Mouse (Mus musculus): Measurements from ENCODE around the gene Aloxe3. TPM values are rescaled to one million over a fixed set of nuclear protein-coding genes. Genes with fewer than 3 reads are reported as not detected.
"Not testable (repeated sequence)": the region's sequence is repeated elsewhere in the genome, so short reads cannot be mapped to it uniquely, and the experiment has no call there.

Gene Aloxe3
- polyA plus RNA-seq, 1 experiment from 2014 or later, result 0.09 TPM

DNA sequence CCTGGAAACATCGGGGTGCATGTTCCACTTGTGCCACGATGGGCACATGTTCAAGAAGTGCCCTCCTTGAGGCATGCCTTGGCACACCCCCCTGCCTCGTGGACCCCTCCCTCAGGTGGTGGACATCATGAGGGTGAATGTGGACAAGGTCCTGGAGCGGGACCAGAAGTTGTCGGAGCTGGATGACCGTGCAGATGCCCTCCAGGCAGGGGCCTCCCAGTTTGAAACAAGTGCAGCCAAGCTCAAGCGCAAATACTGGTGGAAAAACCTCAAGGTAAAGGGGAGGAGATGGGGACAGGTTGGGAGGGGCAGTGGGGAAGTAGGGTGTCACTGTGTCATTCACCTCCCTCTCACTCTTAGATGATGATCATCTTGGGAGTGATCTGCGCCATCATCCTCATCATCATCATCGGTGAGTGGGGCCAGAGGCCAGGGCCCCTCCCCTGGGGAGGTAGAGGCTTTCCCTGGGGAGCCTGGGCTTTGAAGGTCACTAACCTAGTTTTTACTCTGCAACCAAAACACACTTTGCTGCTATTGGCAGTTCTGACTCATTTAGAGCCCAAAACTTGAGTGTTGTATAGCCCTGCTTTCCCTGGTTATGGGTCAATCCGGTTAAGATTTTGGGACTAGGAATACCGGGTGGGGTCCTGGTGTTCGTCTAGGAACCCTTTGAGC lies 35.9 kb upstream of the Aloxe3 start:
- no peaks in the 10 kb centered on the region for H3K27me3 ChIP-seq (ENCODE audit: control insufficient read depth, insufficient read depth, low read length)
- peak overlapping the region; percentile 100 for H3K9ac ChIP-seq (ENCODE audit: low read length)
- peak overlapping the region; percentile 91 for H3K4me2 ChIP-seq (ENCODE audit: low read length)
- H3K27ac ChIP-seq (replicated peaks in 1 of 2; ENCODE audit: control insufficient read depth in 1 of 2, insufficient read depth in 1 of 2, low read depth in 2 of 2, low read length in 2 of 2), result no peak overlapping the region
- ATAC-seq (ENCODE audit: insufficient number of reproducible peaks, insufficient read depth, low FRiP score, low read depth), result no peak
- H3K36me3 ChIP-seq (ENCODE audit: control insufficient read depth, insufficient read depth, low read length), result peaks cover 34% of the 10 kb centered on the region
- no peaks in the 10 kb centered on the region for H3K9me3 ChIP-seq (ENCODE audit: control insufficient read depth, low read length)
- H3K4me1 ChIP-seq (ENCODE audit: control insufficient read depth in 2 of 2, insufficient read depth in 2 of 2, low read length in 2 of 2), result peaks cover 19 to 44% of the 10 kb centered on the region in 2 experiments
- H3K4me3 ChIP-seq (ENCODE audit: control insufficient read depth in 1 of 2, insufficient read depth in 1 of 2, low read depth in 1 of 2, low read length in 2 of 2), result peak overlapping the region; percentile 90 to 100
- WGBS, result 78% methylated on average over 12 of the region's 12 CpGs

DNA sequence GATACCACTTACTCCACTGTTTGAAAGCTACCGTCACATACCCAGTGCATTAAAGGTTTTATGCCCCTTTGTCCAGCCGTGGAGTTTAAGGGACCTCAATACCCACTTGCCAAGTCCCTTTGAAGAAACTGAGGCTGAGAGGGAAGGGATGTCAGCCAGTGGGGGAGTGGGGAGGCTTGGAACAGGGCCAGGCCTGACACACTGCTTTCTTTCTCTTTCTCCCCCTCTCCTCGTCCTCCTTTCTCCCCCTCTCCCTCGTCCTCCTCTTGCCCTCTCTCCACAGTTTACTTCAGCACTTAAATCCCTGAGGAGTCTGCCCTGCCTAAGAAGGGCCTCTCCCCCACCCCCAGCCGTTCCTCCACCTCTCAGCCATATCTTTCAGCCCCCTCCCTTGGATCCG lies 35.3 kb upstream of the Aloxe3 start:
- WGBS, result 54% methylated on average over 6 of the region's 6 CpGs
- H3K9ac ChIP-seq (ENCODE audit: low read length), result no peak overlapping the region
- no peak for ATAC-seq (ENCODE audit: insufficient number of reproducible peaks, insufficient read depth, low FRiP score, low read depth)
- no peak overlapping the region for H3K4me3 ChIP-seq (ENCODE audit: control insufficient read depth in 1 of 2, insufficient read depth in 1 of 2, low read depth in 1 of 2, low read length in 2 of 2)
- peaks cover 19 to 44% of the 10 kb centered on the region in 2 experiments for H3K4me1 ChIP-seq (ENCODE audit: control insufficient read depth in 2 of 2, insufficient read depth in 2 of 2, low read length in 2 of 2)
- no peaks in the 10 kb centered on the region for H3K27me3 ChIP-seq (ENCODE audit: control insufficient read depth, insufficient read depth, low read length)
- no peaks in the 10 kb centered on the region for H3K9me3 ChIP-seq (ENCODE audit: control insufficient read depth, low read length)
- H3K27ac ChIP-seq (replicated peaks in 1 of 2; ENCODE audit: control insufficient read depth in 1 of 2, insufficient read depth in 1 of 2, low read depth in 2 of 2, low read length in 2 of 2), result no peak overlapping the region
- peaks cover 34% of the 10 kb centered on the region for H3K36me3 ChIP-seq (ENCODE audit: control insufficient read depth, insufficient read depth, low read length)
- H3K4me2 ChIP-seq (ENCODE audit: low read length), result peak overlapping the region; percentile 91; the same call in 1 of the 2 replicates

DNA sequence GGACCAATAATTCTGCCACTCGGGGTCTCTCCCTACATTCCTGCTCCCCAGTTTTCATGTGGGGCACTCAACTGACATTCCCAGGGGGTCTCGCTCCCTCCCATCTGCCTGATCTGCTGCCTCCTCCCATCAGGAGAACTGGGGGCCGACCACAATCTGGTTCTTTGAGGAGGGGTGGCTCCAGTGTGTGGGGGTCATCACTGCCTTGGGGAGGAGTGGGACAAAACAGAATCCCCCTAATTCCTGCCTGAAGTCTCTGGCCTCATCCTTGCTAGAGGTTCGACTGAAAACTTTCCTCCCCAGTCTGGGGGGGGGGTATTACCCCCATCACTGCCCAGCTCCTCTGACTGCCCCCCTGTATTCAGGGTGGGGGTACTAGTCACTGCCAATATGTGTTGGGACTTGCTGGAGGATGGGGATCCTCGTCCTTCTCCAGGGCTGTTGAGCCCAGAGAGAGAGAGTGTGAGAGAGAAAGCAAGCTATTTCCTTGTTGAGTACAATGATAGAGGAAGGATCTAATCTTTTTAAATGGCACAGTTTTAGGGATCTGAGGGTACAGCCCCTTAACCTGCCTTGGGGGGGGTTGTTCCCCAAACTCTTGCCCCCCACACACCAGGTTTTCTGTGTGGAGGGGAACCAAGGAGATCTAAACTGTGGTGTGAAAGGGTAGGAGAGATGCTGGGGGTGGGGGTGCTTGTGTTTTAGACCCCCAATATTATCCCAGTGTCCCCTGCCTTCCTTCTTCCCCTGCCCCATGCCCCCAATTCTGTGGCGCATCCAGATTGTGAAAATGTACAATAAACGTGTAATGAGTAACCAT lies 33.9 kb upstream of the Aloxe3 start:
- Histone ChIP-seq H3K27me3 (ENCODE audit: control insufficient read depth, insufficient read depth, low read length) (no peaks in the 10 kb centered on the region), H3K36me3 (ENCODE audit: control insufficient read depth, insufficient read depth, low read length) (peaks cover 34% of the 10 kb centered on the region), H3K4me2 (ENCODE audit: low read length) (no peak overlapping the region), H3K4me3 (ENCODE audit: control insufficient read depth in 1 of 2, insufficient read depth in 1 of 2, low read depth in 1 of 2, low read length in 2 of 2) (no peak overlapping the region), H3K9me3 (ENCODE audit: control insufficient read depth, low read length) (no peaks in the 10 kb centered on the region), H3K9ac (ENCODE audit: low read length) (no peak overlapping the region), H3K4me1 (ENCODE audit: control insufficient read depth in 2 of 2, insufficient read depth in 2 of 2, low read length in 2 of 2) (peaks cover 17 to 46% of the 10 kb centered on the region in 2 experiments), H3K27ac (replicated peaks in 1 of 2; ENCODE audit: control insufficient read depth in 1 of 2, insufficient read depth in 1 of 2, low read depth in 2 of 2, low read length in 2 of 2) (no peak overlapping the region; a peak in 1 of 4 replicates)
- 61% methylated on average over 7 of the region's 7 CpGs for WGBS
- no peak for ATAC-seq (ENCODE audit: insufficient number of reproducible peaks, insufficient read depth, low FRiP score, low read depth)

DNA sequence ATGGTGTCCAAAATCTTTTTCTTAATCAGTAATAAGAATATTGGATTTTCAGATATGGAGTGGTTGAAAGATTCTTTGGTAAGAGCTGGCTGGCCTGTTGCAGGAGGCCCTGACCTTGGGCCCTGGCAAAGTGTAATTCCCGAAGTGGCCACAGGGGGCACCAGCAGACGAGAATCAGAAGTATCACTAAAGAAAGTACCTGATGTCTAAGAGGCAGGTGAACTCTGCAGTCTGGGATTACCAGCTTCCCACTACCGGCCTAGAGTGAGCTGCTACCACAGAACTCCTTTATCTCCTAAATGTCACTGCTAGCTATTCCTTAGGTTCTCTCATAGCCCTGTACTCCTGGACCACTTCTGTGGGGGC lies 33.3 kb upstream of the Aloxe3 start:
- H3K27ac ChIP-seq (replicated peaks in 1 of 2; ENCODE audit: control insufficient read depth in 1 of 2, insufficient read depth in 1 of 2, low read depth in 2 of 2, low read length in 2 of 2), result peak overlapping the region in 1 of 2 experiments; percentile 39; a peak in 1 of 4 replicates
- no peaks in the 10 kb centered on the region for H3K9me3 ChIP-seq (ENCODE audit: control insufficient read depth, low read length)
- H3K27me3 ChIP-seq (ENCODE audit: control insufficient read depth, insufficient read depth, low read length), result no peaks in the 10 kb centered on the region
- H3K4me1 ChIP-seq (ENCODE audit: control insufficient read depth in 2 of 2, insufficient read depth in 2 of 2, low read length in 2 of 2), result peaks cover 16 to 42% of the 10 kb centered on the region in 2 experiments
- H3K36me3 ChIP-seq (ENCODE audit: control insufficient read depth, insufficient read depth, low read length), result peaks cover 34% of the 10 kb centered on the region
- ATAC-seq (ENCODE audit: insufficient number of reproducible peaks, insufficient read depth, low FRiP score, low read depth), result no peak
- no peak overlapping the region for H3K4me2 ChIP-seq (ENCODE audit: low read length)
- H3K9ac ChIP-seq (ENCODE audit: low read length), result no peak overlapping the region
- H3K4me3 ChIP-seq (ENCODE audit: control insufficient read depth in 1 of 2, insufficient read depth in 1 of 2, low read depth in 1 of 2, low read length in 2 of 2), result no peak overlapping the region
- 3% methylated on average over 3 of the region's 3 CpGs for WGBS

DNA sequence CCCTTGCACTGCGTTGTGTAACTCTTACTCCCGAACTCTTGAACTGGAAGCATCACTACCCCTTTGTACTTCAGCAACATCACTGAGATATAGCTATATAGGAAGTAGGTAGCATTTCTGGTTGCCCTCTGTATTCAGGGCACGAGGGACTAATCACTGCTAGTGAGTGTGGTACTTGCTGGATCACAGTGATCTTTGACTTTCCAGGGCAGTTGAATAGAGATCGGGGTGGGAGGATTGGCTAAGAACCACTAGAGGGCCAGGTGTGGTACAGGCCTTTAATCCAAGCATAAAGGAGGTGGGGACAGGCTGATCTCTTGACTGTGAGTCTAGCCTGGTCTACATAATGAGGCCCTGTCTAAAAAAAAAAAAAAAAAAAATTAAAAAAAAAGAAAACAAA lies 32.8 kb upstream of the Aloxe3 start:
- H3K9me3 ChIP-seq (ENCODE audit: control insufficient read depth, low read length), result no peaks in the 10 kb centered on the region
- H3K9ac ChIP-seq (ENCODE audit: low read length), result no peak overlapping the region
- peaks cover 34% of the 10 kb centered on the region for H3K36me3 ChIP-seq (ENCODE audit: control insufficient read depth, insufficient read depth, low read length)
- no peak for ATAC-seq (ENCODE audit: insufficient number of reproducible peaks, insufficient read depth, low FRiP score, low read depth)
- H3K4me2 ChIP-seq (ENCODE audit: low read length), result no peak overlapping the region
- peaks cover 17 to 43% of the 10 kb centered on the region in 2 experiments for H3K4me1 ChIP-seq (ENCODE audit: control insufficient read depth in 2 of 2, insufficient read depth in 2 of 2, low read length in 2 of 2)
- H3K27me3 ChIP-seq (ENCODE audit: control insufficient read depth, insufficient read depth, low read length), result no peaks in the 10 kb centered on the region
- H3K27ac ChIP-seq (replicated peaks in 1 of 2; ENCODE audit: control insufficient read depth in 1 of 2, insufficient read depth in 1 of 2, low read depth in 2 of 2, low read length in 2 of 2), result peak overlapping the region in 1 of 2 experiments; percentile 39; a peak in 1 of 4 replicates
- WGBS, result 86% methylated on average over 4 of the region's 4 CpGs
- no peak overlapping the region for H3K4me3 ChIP-seq (ENCODE audit: control insufficient read depth in 1 of 2, insufficient read depth in 1 of 2, low read depth in 1 of 2, low read length in 2 of 2)

DNA sequence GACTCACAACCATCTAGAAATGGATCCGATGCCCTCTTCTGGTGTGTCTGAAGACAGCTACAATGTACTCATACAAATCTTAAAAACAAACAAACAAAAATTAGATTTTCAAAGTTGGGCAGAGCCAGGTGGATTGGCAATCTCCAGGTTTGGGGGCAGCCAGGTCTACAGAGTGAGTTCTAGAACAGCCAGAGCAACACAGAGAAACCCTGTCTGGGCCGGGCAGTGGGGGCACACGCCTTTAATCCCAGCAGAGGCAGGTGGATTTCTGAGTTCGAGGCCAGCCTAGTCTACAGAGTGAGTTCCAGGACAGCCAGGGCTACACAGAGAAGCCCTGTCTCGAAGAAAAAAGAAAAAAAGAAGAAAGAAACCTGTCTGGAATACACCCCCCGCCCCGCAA lies 31.8 kb upstream of the Aloxe3 start:
- Histone ChIP-seq H3K4me1 (ENCODE audit: control insufficient read depth in 2 of 2, insufficient read depth in 2 of 2, low read length in 2 of 2) (peaks cover 22 to 49% of the 10 kb centered on the region in 2 experiments), H3K27ac (replicated peaks in 1 of 2; ENCODE audit: control insufficient read depth in 1 of 2, insufficient read depth in 1 of 2, low read depth in 2 of 2, low read length in 2 of 2) (peak overlapping the region in 1 of 2 experiments; percentile 90; a peak in 2 of 4 replicates), H3K36me3 (ENCODE audit: control insufficient read depth, insufficient read depth, low read length) (peaks cover 34% of the 10 kb centered on the region)
- ATAC-seq (ENCODE audit: insufficient number of reproducible peaks, insufficient read depth, low FRiP score, low read depth); H3K4me3 ChIP-seq (ENCODE audit: control insufficient read depth in 1 of 2, insufficient read depth in 1 of 2, low read depth in 1 of 2, low read length in 2 of 2); H3K4me2 ChIP-seq (ENCODE audit: low read length); H3K27me3 ChIP-seq (ENCODE audit: control insufficient read depth, insufficient read depth, low read length); H3K9ac ChIP-seq (ENCODE audit: low read length); H3K9me3 ChIP-seq (ENCODE audit: control insufficient read depth, low read length): not testable (repeated sequence)
- WGBS, result 84% methylated on average over 7 of the region's 7 CpGs

DNA sequence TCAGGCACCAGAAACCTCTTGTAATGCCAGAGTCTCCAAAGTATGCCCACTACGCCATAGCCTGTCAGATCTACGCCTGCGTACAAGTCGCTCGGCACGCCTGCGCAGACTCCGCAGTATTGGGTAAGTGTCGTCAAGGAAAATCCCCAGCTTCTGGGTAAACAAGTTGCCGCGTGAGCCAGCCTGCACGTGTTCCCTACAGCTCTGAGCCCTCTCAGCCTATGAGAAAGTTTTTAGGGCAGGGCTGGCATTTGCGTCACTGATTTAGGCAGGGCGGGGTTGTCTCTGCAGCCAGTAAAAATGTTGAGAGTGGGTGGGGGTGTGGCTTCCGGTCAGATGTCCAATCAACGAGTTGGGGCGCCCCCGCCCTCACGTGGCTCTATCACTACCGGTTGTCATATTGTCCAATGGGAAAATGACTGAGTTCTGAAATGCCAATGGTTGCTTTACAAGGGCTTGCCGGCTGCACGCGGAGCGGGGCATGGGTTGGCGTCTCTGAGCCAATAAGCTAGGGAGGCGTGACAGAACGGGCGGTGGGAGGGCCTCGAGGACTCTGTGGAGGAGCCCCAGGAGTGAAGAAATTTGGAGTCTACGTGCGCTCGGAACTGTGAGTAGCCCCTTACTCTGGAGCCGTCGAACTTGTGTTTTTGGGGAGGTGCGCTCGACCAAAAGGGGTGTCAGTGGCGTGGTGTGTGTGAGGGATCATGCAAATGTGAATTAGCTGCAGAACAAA lies 30.8 kb upstream of the Aloxe3 start, which contains the start of gene Per1:
Per1 (plus strand) TSS at position 521 of the 733 bp plus-strand sequence.
- peaks cover 25 to 49% of the 10 kb centered on the region in 2 experiments for H3K4me1 ChIP-seq (ENCODE audit: control insufficient read depth in 2 of 2, insufficient read depth in 2 of 2, low read length in 2 of 2)
- H3K27ac ChIP-seq (replicated peaks in 1 of 2; ENCODE audit: control insufficient read depth in 1 of 2, insufficient read depth in 1 of 2, low read depth in 2 of 2, low read length in 2 of 2), result peak within 1 kb of the TSS; percentile 98 to 99
- peak within 1 kb of the TSS; percentile 65 to 88 for H3K4me3 ChIP-seq (ENCODE audit: control insufficient read depth in 1 of 2, insufficient read depth in 1 of 2, low read depth in 1 of 2, low read length in 2 of 2)
- no peaks in the 10 kb centered on the region for H3K27me3 ChIP-seq (ENCODE audit: control insufficient read depth, insufficient read depth, low read length)
- H3K4me2 ChIP-seq (ENCODE audit: low read length), result peak within 1 kb of the TSS; percentile 93
- WGBS, result under 1% methylated on average over 37 of the region's 37 CpGs
- no peaks in the 10 kb centered on the region for H3K9me3 ChIP-seq (ENCODE audit: control insufficient read depth, low read length)
- H3K36me3 ChIP-seq (ENCODE audit: control insufficient read depth, insufficient read depth, low read length), result peaks cover 27% of the 10 kb centered on the region
- peak within 1 kb of the TSS; percentile 88 for H3K9ac ChIP-seq (ENCODE audit: low read length)
- ATAC-seq (ENCODE audit: insufficient number of reproducible peaks, insufficient read depth, low FRiP score, low read depth), result peak; percentile 85
